Mouse (Mus musculus): ENCODE measurements around the gene Dusp6.

The Dusp6 gene

GRCm38 (mm10) chr10:99274640-99275039, 11.6 kb downstream of the Dusp6 start:
- no peak for DNase-seq

- DNase-seq: no peak
These were observed 16.2 kb downstream of the Dusp6 start for GRCm38 (mm10) chr10:99279067-99279880.

GRCm38 (mm10) chr10:99283981-99284385, 21.0 kb downstream of the Dusp6 start:
- DNase-seq: no peak

GRCm38 (mm10) chr10:99284918-99285317, 21.9 kb downstream of the Dusp6 start:
- no peak for DNase-seq

- DNase-seq: peak; percentile 76
These were observed 22.7 kb downstream of the Dusp6 start for GRCm38 (mm10) chr10:99285759-99286158.

- DNase-seq: peak; percentile 55
These were observed 23.2 kb downstream of the Dusp6 start for GRCm38 (mm10) chr10:99286213-99286612.

GRCm38 (mm10) chr10:99286787-99287186, 23.8 kb downstream of the Dusp6 start:
- DNase-seq: peak; percentile 58

GRCm38 (mm10) chr10:99287206-99287605, 24.2 kb downstream of the Dusp6 start:
- no peak for DNase-seq

- no peak for DNase-seq
These were observed 26.1 kb downstream of the Dusp6 start for GRCm38 (mm10) chr10:99289176-99289575.

GRCm38 (mm10) chr10:99293111-99293640, 30.1 kb downstream of the Dusp6 start:
- DNase-seq: no peak

- no peak for DNase-seq
These were observed 34.7 kb downstream of the Dusp6 start for GRCm38 (mm10) chr10:99297721-99298120.

GRCm38 (mm10) chr10:99298328-99299295, 35.6 kb downstream of the Dusp6 start:
- peak; percentile 75 for DNase-seq

- DNase-seq: peak; percentile 38
These were observed 36.3 kb downstream of the Dusp6 start for GRCm38 (mm10) chr10:99299303-99299702.

GRCm38 (mm10) chr10:99302051-99302450, 39.0 kb downstream of the Dusp6 start:
- DNase-seq: no peak

GRCm38 (mm10) chr10:99308837-99309236, 45.8 kb downstream of the Dusp6 start:
- no peak for DNase-seq

- DNase-seq: no peak
These were observed 46.6 kb downstream of the Dusp6 start for GRCm38 (mm10) chr10:99309617-99310016.

- DNase-seq: no peak
These were observed 47.2 kb downstream of the Dusp6 start for GRCm38 (mm10) chr10:99310204-99310603.

GRCm38 (mm10) chr10:99311956-99312355, 48.9 kb downstream of the Dusp6 start:
- DNase-seq: no peak

GRCm38 (mm10) chr10:99314366-99314765, 51.3 kb downstream of the Dusp6 start:
- no peak for DNase-seq

- no peak for DNase-seq
These were observed 54.0 kb downstream of the Dusp6 start for GRCm38 (mm10) chr10:99317057-99317456.
